Mouse (Mus musculus) C2C12 (cell line): ENCODE data around the gene Gm10840.

Experiments
- CTCF ChIP-seq: IDR thresholded peaks from one replicate; pipeline ENCODE4 v1.5.1; 2011; ENCODE audit not compliant: control insufficient read depth, insufficient read depth, insufficient read length
- MAX ChIP-seq: IDR thresholded peaks from one replicate; pipeline ENCODE4 v1.6.1; 2011; ENCODE audit warnings: mild to moderate bottlenecking, control low read depth
- MYOG ChIP-seq: IDR thresholded peaks from one replicate; pipeline ENCODE4 v1.6.1; 2011; ENCODE audit not compliant: control insufficient read depth, insufficient read length; ENCODE audit errors: extremely low read depth

GRCm38 (mm10) chr11:106176372-106176771, 15.7 kb downstream of the Gm10840 start:
- no peak for TF ChIP-seq CTCF
- no peak for TF ChIP-seq MAX
- no peak for TF ChIP-seq MYOG
